Mouse (Mus musculus) kidney, embryonic 14.5 days (tissue): ENCODE measurements around the gene Car14. TPM values are rescaled to one million over a fixed set of nuclear protein-coding genes. Genes with fewer than 3 reads are reported as not detected.

ENCODE experiments used
- ATAC-seq: fragments of 200-750 bp; cut with Nextera tagmentation; 2 replicates; pipeline ENCODE4 v1.8.0; 2017; ENCODE audit warnings: moderate number of reproducible peaks, mild to moderate bottlenecking, moderate TSS enrichment, moderate library complexity; ENCODE audit not compliant: low FRiP score, low TSS enrichment
- H3K27ac ChIP-seq: fragments of 300-500 bp; sonication (generic); 2 replicates; pipeline ENCODE4 v1.5.1; 2014; ENCODE audit warnings: low read depth, mild to moderate bottlenecking, low read length, moderate library complexity, mixed read lengths
- H3K27me3 ChIP-seq: fragments of 300-500 bp; sonication (generic); 2 replicates; pipeline ENCODE4 v1.6.1; 2014; ENCODE audit warnings: mild to moderate bottlenecking, low read length; ENCODE audit not compliant: control insufficient read depth, insufficient read depth
- H3K36me3 ChIP-seq: fragments of 300-500 bp; sonication (generic); 2 replicates; pipeline ENCODE4 v1.6.1; 2014; ENCODE audit warnings: low read length, mixed read lengths; ENCODE audit not compliant: control insufficient read depth, insufficient read depth
- H3K4me1 ChIP-seq: fragments of 300-500 bp; sonication (generic); 2 replicates; pipeline ENCODE4 v1.6.1; 2014; ENCODE audit warnings: low read length, mixed read lengths; ENCODE audit not compliant: control insufficient read depth, insufficient read depth
- H3K4me2 ChIP-seq: fragments of 300-500 bp; sonication (generic); replicated peaks from 2 replicates; pipeline ENCODE4 v1.6.1; 2014; ENCODE audit warnings: low read depth, mild to moderate bottlenecking, low read length
- H3K4me3 ChIP-seq: fragments of 300-500 bp; sonication (generic); 2 replicates; pipeline ENCODE4 v1.5.1; 2014; ENCODE audit warnings: mild to moderate bottlenecking, low read length
- H3K9ac ChIP-seq: fragments of 300-500 bp; sonication (generic); 2 replicates; pipeline ENCODE4 v1.6.1; 2014; ENCODE audit warnings: low read depth, mild to moderate bottlenecking, low read length, moderate library complexity
- H3K9me3 ChIP-seq: fragments of 300-500 bp; sonication (generic); 2 replicates; pipeline ENCODE4 v1.6.1; 2016; ENCODE audit warnings: low read length; ENCODE audit not compliant: control insufficient read depth
- WGBS: fragments of 180-500 bp; shearing (Covaris S2); extraction: QIAGEN DNeasy Blood & Tissue Kit; methylation state at CpG from one replicate; pipeline ENCODE4 v1.1.7; 2014; 5-methylcytosine and 5-hydroxymethylcytosine counted together
- polyA plus RNA-seq: library from polyadenylated mRNA; unstranded; fragments of >200 nt; fragmentation: Nextera tagmentation; extraction: Ambion mirVana; gene quantifications from 2 replicates; pipeline ENCODE4 v1.2.1, GENCODE M21; 2014

Car14 gene
- polyA plus RNA-seq, 1 experiment from 2014 or later: 25.9 TPM

DNA sequence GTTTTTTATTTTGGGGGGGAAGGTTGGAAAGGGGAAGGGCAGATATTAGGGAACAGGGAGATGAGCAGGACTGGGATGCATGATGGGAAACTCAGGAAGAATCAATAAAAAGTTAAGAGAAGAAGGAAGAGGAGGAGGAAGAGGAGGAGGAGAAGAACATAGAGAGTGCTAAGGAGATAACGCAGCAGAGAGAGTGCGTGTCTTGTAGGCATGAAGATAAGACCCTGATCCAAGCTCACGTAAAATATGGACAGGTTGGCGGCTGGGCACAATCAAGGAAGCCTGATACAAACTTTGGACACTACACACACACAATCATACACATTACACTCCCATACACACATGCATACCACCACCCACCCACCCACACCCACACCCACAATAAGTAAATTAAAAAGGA is 10.2 kb upstream of the Car14 start:
- Histone ChIP-seq H3K27me3 (no peaks in the 10 kb centered on the region), H3K36me3 (no peaks in the 10 kb centered on the region), H3K9ac (no peak overlapping the region), H3K4me2 (no peak overlapping the region), H3K27ac (no peak overlapping the region), H3K9me3 (no peaks in the 10 kb centered on the region), H3K4me3 (no peak overlapping the region), H3K4me1 (no peaks in the 10 kb centered on the region)
- ATAC-seq: no peak
- 92% methylated on average over 4 of the region's 4 CpGs for WGBS

GRCm38 (mm10) chr3:95907613-95908012 is 3.1 kb upstream of the Car14 start:
- Histone ChIP-seq H3K9ac (no peak overlapping the region), H3K4me1 (peaks cover 29% of the 10 kb centered on the region; the same call in 1 of the 2 replicates), H3K4me2 (no peak overlapping the region), H3K9me3 (no peaks in the 10 kb centered on the region), H3K4me3 (no peak overlapping the region), H3K27me3 (no peaks in the 10 kb centered on the region), H3K27ac (no peak overlapping the region), H3K36me3 (no peaks in the 10 kb centered on the region)
- 56% methylated on average over 4 of the region's 4 CpGs for WGBS
- ATAC-seq: no peak

GRCm38 (mm10) chr3:95906860-95907259 is 2.4 kb upstream of the Car14 start:
- no peaks in the 10 kb centered on the region for H3K27me3 ChIP-seq
- H3K9me3 ChIP-seq: no peaks in the 10 kb centered on the region
- peak overlapping the region; percentile 8; the same call in 1 of the 2 replicates for H3K9ac ChIP-seq
- H3K27ac ChIP-seq: no peak overlapping the region
- H3K4me3 ChIP-seq: peak overlapping the region; percentile 23
- under 1% methylated on average over 12 of the region's 12 CpGs for WGBS
- H3K4me1 ChIP-seq: peaks cover 36% of the 10 kb centered on the region
- ATAC-seq: no peak
- no peaks in the 10 kb centered on the region for H3K36me3 ChIP-seq
- peak overlapping the region; percentile 73 for H3K4me2 ChIP-seq

- Histone ChIP-seq H3K9me3 (no peaks in the 10 kb centered on the region), H3K27ac (no peak overlapping the region), H3K9ac (peak overlapping the region; percentile 52; the same call in 1 of the 2 replicates), H3K36me3 (no peaks in the 10 kb centered on the region), H3K4me1 (peaks cover 40% of the 10 kb centered on the region), H3K4me3 (peak overlapping the region; percentile 36; the same call in 1 of the 2 replicates), H3K4me2 (peak overlapping the region; percentile 73), H3K27me3 (no peaks in the 10 kb centered on the region)
- no peak for ATAC-seq
- WGBS: under 1% methylated on average over 12 of the region's 12 CpGs
Measured at GRCm38 (mm10) chr3:95905940-95906492, 1.5 kb upstream of the Car14 start.

- Histone ChIP-seq H3K27ac (0 out of 2 replicates have a peak overlapping the region, but pooled peaks have one; percentile 20), H3K9me3 (no peaks in the 10 kb centered on the region), H3K9ac (peak overlapping the region; percentile 52; the same call in 1 of the 2 replicates), H3K4me1 (peaks cover 40% of the 10 kb centered on the region), H3K4me2 (peak overlapping the region; percentile 73), H3K36me3 (no peaks in the 10 kb centered on the region), H3K4me3 (peak overlapping the region; percentile 36), H3K27me3 (no peaks in the 10 kb centered on the region)
- peak; percentile 51 for ATAC-seq
- under 1% methylated on average over 18 of the region's 18 CpGs for WGBS
Measured at GRCm38 (mm10) chr3:95905146-95905939, 852 bp upstream of the Car14 start.

GRCm38 (mm10) chr3:95903753-95904502 is 563 bp downstream of the Car14 start:
- Histone ChIP-seq H3K4me1 (peaks cover 40% of the 10 kb centered on the region), H3K27me3 (no peaks in the 10 kb centered on the region), H3K27ac (peak overlapping the region; percentile 37; the same call in 1 of the 2 replicates), H3K4me2 (peak overlapping the region; percentile 73), H3K9ac (peak overlapping the region; percentile 52), H3K9me3 (no peaks in the 10 kb centered on the region), H3K36me3 (no peaks in the 10 kb centered on the region), H3K4me3 (peak overlapping the region; percentile 36)
- WGBS: 4% methylated on average over 15 of the region's 15 CpGs
- peak; percentile 54 for ATAC-seq

GRCm38 (mm10) chr3:95902643-95903042 is 1.8 kb downstream of the Car14 start:
- no peak for ATAC-seq
- no peak overlapping the region for H3K4me3 ChIP-seq
- H3K9me3 ChIP-seq: no peaks in the 10 kb centered on the region
- H3K4me1 ChIP-seq: peaks cover 40% of the 10 kb centered on the region
- peak overlapping the region; percentile 7; the same call in 1 of the 2 replicates for H3K9ac ChIP-seq
- no peak overlapping the region; the same call in 1 of the 2 replicates for H3K27ac ChIP-seq
- no peaks in the 10 kb centered on the region for H3K27me3 ChIP-seq
- 20% methylated on average over 6 of the region's 6 CpGs for WGBS
- no peak overlapping the region for H3K4me2 ChIP-seq
- peaks cover 3% of the 10 kb centered on the region; the same call in 1 of the 2 replicates for H3K36me3 ChIP-seq

- no peak overlapping the region for H3K4me3 ChIP-seq
- no peak for ATAC-seq
- H3K4me2 ChIP-seq: no peak overlapping the region
- H3K9me3 ChIP-seq: no peaks in the 10 kb centered on the region
- peaks cover 7% of the 10 kb centered on the region; the same call in 1 of the 2 replicates for H3K36me3 ChIP-seq
- H3K9ac ChIP-seq: no peak overlapping the region
- peak overlapping the region; percentile 47; the same call in 1 of the 2 replicates for H3K27ac ChIP-seq
- peaks cover 40% of the 10 kb centered on the region for H3K4me1 ChIP-seq
- no peaks in the 10 kb centered on the region for H3K27me3 ChIP-seq
Measured at GRCm38 (mm10) chr3:95902373-95902625, 2.2 kb downstream of the Car14 start.
